Mouse (Mus musculus) bone marrow macrophage, adult 2 months (primary cell): ENCODE measurements around the gene Cxcl10. TPM values are rescaled to one million over a fixed set of nuclear protein-coding genes. Genes with fewer than 3 reads are reported as not detected.

ENCODE experiments used
- H3K27ac ChIP-seq: 2 replicates; pipeline ENCODE4 v1.5.1; 2012; ENCODE audit warnings: low read depth, low read length; ENCODE audit not compliant: insufficient read depth
- H3K4me1 ChIP-seq: 2 replicates; pipeline ENCODE4 v1.6.1; 2012; ENCODE audit warnings: low read length; ENCODE audit not compliant: control insufficient read depth, insufficient read depth
- H3K4me3 ChIP-seq: 2 replicates; pipeline ENCODE4 v1.5.1; 2012; ENCODE audit warnings: mild to moderate bottlenecking, low read length, moderate library complexity; ENCODE audit not compliant: insufficient read depth
- CTCF ChIP-seq: IDR thresholded peaks from 2 replicates; pipeline ENCODE4 v1.5.1; 2012; ENCODE audit warnings: low read depth, mild to moderate bottlenecking, low read length, moderate library complexity
- POLR2A ChIP-seq: IDR thresholded peaks from 2 replicates; pipeline ENCODE4 v1.6.1; 2012; ENCODE audit warnings: mild to moderate bottlenecking, low read depth, low read length, borderline replicate concordance
- polyA plus RNA-seq: library from polyadenylated mRNA; stranded (reverse); fragments of >200 nt; gene quantifications from 2 replicates; pipeline ENCODE4 v1.2.4, GENCODE M21; 2012; ENCODE audit not compliant: missing spikeins, insufficient read depth, insufficient read length

Cxcl10 gene
- polyA plus RNA-seq, 1 experiment, result 32.0 TPM

- no peak for TF ChIP-seq POLR2A
- TF ChIP-seq CTCF, result no peak
- Histone ChIP-seq H3K4me3 (no peak overlapping the region), H3K27ac (no peak overlapping the region), H3K4me1 (peaks cover 23% of the 10 kb centered on the region)
Measured at GRCm38 (mm10) chr5:92349731-92350130, 1.0 kb upstream of the Cxcl10 start.

GRCm38 (mm10) chr5:92345006-92345405 is 3.7 kb downstream of the Cxcl10 start:
- Histone ChIP-seq H3K4me1 (peaks cover 15% of the 10 kb centered on the region), H3K27ac (no peak overlapping the region), H3K4me3 (no peak overlapping the region)
- no peak for TF ChIP-seq CTCF
- TF ChIP-seq POLR2A, result no peak

GRCm38 (mm10) chr5:92340606-92341005 is 8.1 kb downstream of the Cxcl10 start:
- Histone ChIP-seq H3K27ac (no peak overlapping the region), H3K4me1 (no peaks in the 10 kb centered on the region), H3K4me3 (no peak overlapping the region)
- TF ChIP-seq CTCF (no peak), POLR2A (no peak)

- no peak for TF ChIP-seq POLR2A
- no peak for TF ChIP-seq CTCF
- Histone ChIP-seq H3K4me1 (peaks cover 8% of the 10 kb centered on the region), H3K27ac (no peak overlapping the region), H3K4me3 (no peak overlapping the region)
Measured at GRCm38 (mm10) chr5:92336743-92337142, 11.9 kb downstream of the Cxcl10 start.

- TF ChIP-seq CTCF (no peak), POLR2A (no peak)
- peaks cover 14% of the 10 kb centered on the region for H3K4me1 ChIP-seq
- peak overlapping the region; percentile 78 for H3K27ac ChIP-seq
- peak overlapping the region; percentile 51 for H3K4me3 ChIP-seq
Measured at GRCm38 (mm10) chr5:92332359-92332840, 16.3 kb downstream of the Cxcl10 start.

GRCm38 (mm10) chr5:92331635-92332338 is 16.9 kb downstream of the Cxcl10 start, which contains the start of gene Art3:
TSS of gene Art3 (plus strand) at chr5:92331827.
- Histone ChIP-seq H3K4me1 (peaks cover 14% of the 10 kb centered on the region), H3K27ac (peak within 1 kb of the TSS; percentile 78), H3K4me3 (peak within 1 kb of the TSS; percentile 51)
- no peak for TF ChIP-seq CTCF
- no peak for TF ChIP-seq POLR2A

GRCm38 (mm10) chr5:92331122-92331521 is 17.6 kb downstream of the Cxcl10 start:
- Histone ChIP-seq H3K4me1 (peaks cover 14% of the 10 kb centered on the region), H3K4me3 (no peak overlapping the region), H3K27ac (no peak overlapping the region)
- TF ChIP-seq CTCF, result no peak
- no peak for TF ChIP-seq POLR2A

- TF ChIP-seq CTCF, result no peak
- no peak for TF ChIP-seq POLR2A
- H3K4me1 ChIP-seq, result peaks cover 11% of the 10 kb centered on the region
- H3K4me3 ChIP-seq, result no peak within 1 kb of the TSS
- no peak within 1 kb of the TSS for H3K27ac ChIP-seq
Measured at GRCm38 (mm10) chr5:92327929-92328328, 20.8 kb downstream of the Cxcl10 start, which contains the start of gene Cxcl9. TSS of gene Cxcl9 (minus strand) at chr5:92328079.

- Histone ChIP-seq H3K27ac (no peak overlapping the region), H3K4me3 (no peak overlapping the region), H3K4me1 (peaks cover 12% of the 10 kb centered on the region)
- no peak for TF ChIP-seq POLR2A
- no peak for TF ChIP-seq CTCF
Measured at GRCm38 (mm10) chr5:92327367-92327766, 21.3 kb downstream of the Cxcl10 start.

GRCm38 (mm10) chr5:92323264-92323663 is 25.4 kb downstream of the Cxcl10 start:
- TF ChIP-seq CTCF (no peak), POLR2A (no peak)
- Histone ChIP-seq H3K27ac (no peak overlapping the region), H3K4me1 (peaks cover 10% of the 10 kb centered on the region), H3K4me3 (no peak overlapping the region)

- TF ChIP-seq CTCF, result no peak
- no peak for TF ChIP-seq POLR2A
Measured at GRCm38 (mm10) chr5:92322612-92323011, 26.1 kb downstream of the Cxcl10 start.

More at GRCm38 (mm10) chr5:92322612-92323011, 26.1 kb downstream of the Cxcl10 start:
- H3K4me3 ChIP-seq, result no peak overlapping the region
- H3K4me1 ChIP-seq, result peaks cover 11% of the 10 kb centered on the region
- H3K27ac ChIP-seq, result no peak overlapping the region
